Mouse (Mus musculus) common myeloid progenitor, adult 5-6 weeks (primary cell): Measurements from ENCODE around the gene Ubald2. TPM values are rescaled to one million over a fixed set of nuclear protein-coding genes. Genes with fewer than 3 reads are reported as not detected.

Experiments used
- ATAC-seq: replicated peaks from 2 replicates; pipeline ENCODE4 v1.8.0; 2016; ENCODE audit warnings: low read depth, mild to moderate bottlenecking, moderate TSS enrichment, inconsistent platforms; ENCODE audit not compliant: poor library complexity, severe bottlenecking
- total RNA-seq: library from RNA; stranded (forward); fragments of 200-1000, 187-1606 nt; gene quantifications from 2 replicates; pipeline ENCODE4 v1.2.3, GENCODE M21; 2017

Gene Ubald2
- total RNA-seq, 1 experiment from 2014 or later = 60.7 TPM

DNA sequence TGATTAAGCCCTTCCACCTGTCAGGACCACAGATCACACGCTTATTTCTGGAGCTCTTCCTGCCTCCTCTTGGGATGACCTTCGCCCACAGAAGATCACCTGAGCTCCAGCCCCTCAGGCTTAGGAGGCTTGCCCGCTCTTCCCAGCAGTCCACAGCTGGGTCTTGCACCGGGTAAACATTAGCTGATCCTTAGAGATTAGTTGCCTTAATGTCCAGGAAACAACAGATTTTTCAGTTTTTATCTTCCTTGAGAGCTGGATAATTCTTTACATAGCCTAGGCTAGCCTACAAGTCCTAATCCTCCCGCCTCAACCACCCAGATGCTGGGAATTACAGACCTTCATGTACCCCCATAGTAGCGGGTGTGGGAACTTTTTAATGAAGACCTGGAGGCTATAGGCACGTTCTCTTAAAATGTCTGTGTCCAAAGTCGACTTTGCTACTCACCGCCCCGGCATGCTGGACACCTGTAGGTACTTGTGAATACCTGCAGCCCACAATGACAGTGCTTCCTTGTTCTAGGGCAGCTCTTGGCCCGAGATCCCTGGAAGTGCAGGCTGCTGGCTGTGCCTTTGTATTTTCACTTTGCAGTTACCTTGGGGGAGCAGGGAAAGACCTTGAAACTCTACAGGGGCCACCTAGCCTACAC, 2.3 kb upstream of the Ubald2 start:
- no peak for ATAC-seq

DNA sequence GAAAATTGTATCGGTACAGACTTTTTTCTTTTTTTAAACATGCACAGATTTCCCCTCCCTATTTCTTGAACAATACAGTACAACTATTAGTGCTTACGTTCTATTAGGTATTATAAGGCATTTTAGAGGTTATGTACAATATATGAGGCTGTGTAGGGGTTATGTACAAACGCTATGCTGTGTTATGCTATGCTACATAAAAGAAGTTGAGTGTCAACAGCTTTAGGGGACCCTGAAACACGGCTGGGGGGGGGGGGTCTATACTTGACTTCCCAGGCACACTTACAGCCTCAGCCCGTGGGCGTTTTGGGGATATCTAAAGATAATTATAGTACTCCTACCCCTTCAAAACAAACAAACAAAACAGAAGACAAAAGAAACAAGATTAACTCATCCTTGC, 1.8 kb upstream of the Ubald2 start:
- ATAC-seq = no peak

DNA sequence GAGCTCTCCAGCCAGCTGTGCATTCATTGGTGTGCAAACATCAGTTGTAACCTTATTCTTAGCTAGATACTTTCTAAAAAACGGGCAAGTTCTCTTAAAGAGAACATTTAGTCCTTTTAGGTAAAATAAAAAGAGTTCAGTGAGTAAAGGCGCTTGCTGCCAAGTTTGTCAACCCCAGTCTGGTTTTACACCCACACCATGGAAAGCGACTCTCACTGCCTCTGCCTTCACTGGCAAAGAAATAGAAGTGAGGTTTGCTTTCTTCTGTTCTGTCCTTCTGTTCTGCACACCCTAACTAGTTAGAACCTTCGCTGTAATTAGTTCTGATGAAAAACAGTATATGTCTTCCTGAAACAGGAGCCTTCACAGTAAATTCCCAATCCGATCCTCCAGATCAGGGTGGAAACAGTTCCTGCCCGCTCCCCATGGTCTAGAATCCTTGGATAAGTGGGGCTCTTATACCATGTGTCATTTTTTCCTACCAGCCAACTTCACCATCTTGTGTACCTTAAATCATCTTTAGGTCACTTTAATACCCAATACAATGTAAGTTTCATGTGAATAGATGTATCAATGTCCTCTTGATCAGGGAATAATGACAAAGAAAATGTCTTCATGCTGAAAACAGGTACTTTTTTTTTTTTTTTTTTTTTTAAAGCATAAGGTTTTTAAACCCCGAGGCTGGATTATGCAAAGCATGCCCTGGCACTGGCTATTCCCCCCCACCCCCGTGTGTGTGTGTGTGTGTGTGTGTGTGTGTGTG, 1.1 kb upstream of the Ubald2 start:
- no peak for ATAC-seq

DNA sequence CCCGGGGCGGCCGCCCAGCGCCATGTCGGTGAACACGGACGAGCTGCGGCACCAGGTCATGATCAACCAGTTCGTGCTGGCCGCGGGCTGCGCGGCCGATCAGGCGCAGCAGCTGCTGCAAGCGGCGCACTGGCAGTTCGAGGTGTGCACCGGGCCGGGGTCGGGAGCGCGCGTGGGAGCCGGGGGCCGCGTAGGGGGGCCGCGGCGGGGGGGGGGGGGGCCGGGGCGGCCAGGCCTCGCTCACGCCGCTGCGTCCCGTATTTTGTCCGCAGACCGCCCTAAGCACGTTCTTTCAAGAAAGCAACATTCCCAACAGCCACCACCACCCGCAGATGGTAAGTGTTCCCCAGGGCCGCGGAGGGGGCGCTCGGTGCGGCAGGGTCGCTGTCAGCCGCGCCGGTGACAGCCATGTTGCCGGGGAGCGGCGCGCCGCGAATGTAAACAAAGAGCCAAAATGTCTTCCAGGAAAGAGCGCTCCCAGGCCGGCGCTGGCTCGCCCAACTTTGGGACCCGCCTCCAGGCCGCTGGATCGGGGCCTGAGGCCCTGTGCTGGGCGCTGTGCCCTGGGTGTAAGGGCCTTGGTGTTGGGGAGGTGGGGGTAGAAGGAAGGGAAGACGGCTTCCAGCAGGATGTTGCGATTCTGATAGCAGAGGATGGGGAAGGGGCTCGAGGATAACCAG, 533 bp downstream of the Ubald2 start:
- no peak for ATAC-seq

DNA sequence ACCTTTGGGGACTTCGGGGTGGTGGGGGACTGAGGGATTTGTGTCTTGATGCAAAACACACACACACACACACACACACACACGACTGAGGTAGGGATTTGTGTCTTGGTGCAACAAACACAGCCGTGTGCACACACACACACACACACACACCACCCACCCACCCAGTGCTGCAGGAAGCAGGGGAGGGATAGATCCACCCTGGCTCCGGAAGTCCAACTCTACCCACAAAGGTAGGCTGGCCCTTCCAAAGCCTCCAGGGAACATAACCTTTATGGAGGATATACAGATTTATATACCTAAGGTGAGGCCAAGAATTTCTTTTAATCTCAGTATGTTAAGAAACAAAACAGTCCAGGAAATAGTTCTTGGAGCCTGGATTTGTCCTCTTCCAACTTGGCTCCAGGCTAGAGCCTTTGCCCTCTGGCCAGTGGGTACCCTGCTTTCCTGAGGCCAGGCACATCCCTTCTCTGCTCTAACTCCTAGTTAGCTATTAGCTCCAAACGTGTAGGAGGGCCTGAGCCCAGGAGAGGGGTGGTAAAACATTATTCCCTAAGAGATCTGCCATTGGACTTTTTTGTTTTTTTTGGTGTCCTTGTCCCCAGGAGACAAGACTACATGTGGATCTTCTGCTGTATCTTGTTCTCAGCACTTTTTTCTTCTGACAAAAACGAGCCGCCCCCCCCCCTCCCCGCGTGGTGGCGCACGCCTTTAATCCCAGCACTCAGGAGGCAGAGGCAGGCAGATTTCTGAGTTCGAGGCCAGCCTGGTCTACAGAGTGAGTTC, 1.3 kb downstream of the Ubald2 start:
- no peak for ATAC-seq

DNA sequence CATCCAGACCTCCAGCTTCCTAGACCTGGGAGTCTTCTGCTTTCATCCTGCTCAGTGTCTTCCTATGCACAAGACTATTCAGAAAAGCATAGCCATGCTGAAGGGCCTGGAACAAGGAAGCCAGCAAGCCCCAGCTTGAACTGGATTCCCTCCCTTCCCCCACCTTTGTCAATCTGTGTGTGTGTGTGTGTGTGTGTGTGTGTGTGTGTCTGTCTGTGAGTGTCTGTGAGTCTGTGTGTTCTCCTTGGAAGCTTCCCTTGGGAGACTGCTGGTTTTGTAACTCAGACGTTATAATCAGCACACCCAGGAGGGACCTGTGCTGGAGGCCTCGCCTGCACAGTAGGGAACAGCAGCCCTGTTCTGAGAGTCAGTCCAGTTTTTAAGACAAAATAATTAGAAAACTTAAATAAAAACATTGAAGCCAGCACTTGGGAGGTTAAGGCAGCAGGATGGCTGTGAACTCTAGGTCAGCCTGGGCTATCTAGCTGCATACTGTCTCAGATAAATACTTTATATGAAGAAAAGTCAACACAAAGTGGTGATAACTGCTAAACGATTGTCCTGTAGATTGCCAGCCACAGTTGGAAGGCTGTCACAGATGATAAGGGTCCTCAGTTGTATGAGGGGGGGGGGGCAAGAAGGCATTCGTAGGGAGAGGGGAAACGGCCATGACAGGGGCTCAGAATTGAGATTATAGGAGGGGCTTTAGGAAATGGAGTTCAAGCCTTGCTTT, 2.3 kb downstream of the Ubald2 start:
- no peak for ATAC-seq

DNA sequence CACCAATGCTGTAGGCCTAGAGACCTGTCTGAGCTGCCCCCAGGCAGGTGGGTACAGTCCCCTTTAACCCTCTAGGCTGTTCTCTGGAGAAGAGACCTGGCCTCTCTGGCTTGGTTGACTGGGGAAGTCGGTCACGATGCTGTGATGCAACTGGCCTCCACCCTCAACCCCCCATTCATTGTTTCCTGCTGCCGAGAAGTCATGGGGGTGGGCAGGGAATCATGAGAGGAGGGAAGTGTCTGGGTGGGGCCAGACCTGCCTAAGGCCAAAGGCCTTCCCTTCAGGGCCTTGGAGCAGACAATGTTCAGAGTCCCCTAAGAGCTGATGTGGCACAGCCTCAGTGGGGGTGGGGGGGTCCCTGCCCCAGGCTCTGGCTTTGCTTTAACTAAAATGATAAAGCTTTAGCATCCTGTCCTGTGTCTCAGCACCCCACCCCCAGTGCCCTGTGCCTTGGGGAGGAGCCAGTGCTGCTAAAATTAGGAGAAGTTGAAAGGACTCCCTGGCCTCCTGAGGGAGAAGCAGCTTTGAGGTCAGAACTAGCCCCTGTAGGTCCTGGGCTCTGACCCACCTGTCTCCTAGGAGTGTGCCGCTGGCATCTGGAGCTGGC, 2.9 kb downstream of the Ubald2 start:
- ATAC-seq = peak; percentile 33

DNA sequence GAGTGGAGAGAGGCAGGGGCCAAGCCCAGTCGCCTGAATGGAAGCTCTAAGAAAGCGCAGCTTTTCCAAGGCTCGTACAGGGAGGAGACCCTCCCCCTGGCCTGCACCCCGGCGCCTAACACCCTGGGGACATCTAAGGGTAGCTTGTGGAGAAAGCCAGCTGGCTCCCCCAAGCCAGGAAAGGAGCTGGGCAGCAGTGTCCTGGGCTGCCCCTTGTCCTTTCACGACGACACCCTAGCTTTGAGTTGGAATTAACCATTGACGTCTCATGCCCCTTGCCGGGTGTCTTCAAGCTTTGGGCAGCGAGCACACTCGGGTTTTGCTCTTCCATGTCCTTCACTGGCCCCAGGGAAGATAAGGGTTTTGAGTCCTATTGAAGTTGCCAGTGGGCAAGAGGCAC, 3.6 kb downstream of the Ubald2 start:
- no peak for ATAC-seq

DNA sequence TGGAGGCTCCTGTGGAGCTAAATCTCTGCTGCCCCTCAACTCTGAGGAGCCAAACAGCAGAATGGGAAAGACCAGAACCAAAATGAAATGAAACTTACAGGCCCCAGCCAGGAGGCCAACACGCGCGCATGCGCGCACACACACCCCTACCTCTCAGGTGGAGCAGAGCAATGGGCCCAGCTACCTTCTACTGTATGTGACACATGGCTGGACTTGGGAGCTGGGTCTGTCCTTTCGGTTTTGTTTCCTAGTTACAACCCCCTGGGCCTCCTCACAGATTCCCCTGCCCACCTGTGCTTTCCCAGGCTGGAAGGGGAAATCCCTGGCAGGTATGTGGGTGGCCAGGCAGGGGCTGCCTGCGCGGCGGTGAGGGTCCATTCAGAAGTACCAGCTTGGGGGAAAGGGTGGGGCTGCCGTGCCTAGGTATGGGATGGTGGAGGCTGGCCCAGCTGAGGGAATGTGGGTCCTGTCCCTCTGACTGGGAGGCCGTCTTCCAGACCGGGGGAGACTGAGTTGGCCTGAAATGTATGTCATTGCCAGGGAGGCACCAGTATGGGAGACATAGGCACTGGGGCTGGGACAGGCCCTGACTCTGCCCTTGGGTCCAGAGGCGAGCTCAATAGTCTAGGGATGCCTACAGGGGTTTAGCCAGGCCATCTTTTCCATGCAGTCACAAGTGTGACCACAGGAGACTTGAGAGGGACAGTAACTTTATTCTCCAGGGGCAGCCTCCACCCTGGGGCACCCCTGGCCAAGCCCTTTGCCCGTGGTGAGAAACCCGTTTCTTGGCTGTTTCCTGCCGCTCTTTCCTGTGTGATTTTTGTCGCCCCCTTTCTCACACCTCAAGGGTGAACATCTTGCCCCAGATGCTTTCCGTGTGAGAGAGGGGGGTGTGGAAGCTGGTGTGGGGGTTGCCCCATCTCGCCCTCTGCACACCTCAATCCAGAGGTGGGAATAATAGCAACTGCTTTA, 5.7 kb downstream of the Ubald2 start:
- ATAC-seq = 0 out of 2 replicates have a peak, but pooled peaks have one; percentile 17

DNA sequence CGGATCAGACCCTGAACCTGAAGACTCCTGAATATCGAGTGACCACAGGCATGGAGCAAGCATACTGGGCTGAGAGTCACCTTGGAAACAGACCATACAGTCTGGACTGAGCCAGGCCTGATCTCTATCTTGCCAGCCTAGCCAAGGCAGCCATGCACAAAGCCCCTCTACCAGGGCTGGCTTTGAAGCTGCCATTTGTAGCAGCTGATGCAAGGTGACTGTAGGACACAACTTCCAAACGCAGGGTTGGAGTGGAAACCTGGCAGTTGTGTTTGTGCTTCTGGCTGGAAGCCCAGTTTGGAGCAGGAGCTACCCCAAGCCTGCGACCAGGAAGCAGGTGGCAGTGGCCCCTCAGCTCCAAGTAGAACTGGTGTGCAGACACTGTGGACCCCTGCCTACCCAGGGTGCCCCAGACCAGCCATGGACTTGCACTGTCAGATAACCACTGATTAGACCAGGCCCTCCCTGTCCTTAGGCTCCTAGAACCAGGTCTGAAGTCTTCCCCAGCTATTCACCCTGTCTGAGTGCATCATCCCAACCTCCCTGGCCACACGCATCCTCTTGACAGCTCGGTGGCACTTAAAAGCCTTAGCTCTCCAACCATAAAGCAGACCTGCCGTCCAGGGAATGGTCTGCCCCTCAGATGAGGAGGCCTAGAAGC, 6.6 kb downstream of the Ubald2 start:
- ATAC-seq = no peak

DNA sequence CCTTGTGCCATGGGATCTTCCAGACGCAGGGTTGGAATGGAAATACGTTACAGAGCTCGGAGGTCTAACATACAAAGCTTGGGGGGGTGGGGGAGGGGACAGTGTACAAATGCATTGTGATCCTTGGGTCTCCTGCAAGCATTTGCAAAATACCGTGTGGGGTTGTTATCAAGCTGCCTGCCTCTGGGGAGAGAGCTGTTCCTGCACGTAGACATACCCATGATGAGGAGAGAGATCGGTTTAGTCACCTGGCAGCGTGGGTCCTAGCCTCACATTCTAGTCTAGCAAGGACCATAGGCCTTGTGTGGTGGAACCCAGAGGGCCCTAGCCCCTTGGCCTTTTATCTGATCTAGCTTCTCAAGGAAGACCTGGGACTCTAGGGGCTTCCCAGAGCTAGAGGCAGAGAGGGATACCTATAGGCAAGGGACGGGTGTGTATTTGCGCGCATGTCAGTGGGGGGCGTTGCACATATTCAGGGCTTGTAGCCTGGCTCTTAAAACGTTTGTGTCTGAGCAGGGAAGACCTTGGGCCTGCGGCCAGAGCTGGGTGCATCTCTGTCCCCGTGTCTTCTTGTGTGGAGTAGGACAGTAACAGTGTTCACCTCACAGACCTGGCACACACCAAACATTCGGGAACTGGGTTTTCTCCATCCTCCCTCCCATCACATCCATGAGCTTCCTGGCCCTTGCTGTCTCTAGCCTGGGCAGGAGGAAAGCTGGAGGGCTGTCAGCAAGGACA, 8.4 kb downstream of the Ubald2 start:
- no peak for ATAC-seq

DNA sequence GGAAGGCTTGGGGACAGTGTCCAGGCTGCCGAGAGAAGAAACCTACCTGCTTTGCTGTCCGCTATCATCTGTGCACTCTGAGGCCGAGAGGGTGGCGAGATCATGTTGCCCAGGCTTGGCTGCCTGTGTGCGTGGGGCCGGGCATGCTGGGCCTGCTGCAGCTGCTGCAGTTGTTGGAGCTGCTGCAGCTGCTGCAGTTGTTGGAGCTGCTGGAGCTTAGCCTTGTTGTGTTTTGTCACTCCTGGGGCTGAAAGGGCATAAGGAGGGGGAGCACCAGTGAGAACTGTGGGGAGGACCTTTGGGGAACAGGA, 8.9 kb downstream of the Ubald2 start:
- ATAC-seq = no peak

DNA sequence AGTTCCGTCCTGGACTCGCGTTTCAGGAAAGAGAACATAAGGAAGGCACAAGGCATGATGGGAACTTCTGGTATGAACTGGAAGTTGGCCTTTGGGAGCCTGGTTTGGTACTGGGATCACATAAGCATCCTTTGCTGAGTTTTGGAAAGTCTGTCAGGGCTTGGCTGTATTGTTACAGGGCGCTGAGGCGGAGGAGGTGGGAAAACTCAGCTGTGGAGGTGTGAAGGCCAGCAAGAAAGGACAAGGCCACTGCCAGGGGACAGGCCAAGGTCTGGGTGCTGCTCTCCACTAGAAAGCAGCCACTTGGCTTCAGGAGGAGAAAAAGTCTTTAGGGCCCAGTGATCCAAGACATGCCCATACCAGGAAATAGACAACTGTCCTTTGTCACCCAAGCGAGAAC, 9.4 kb downstream of the Ubald2 start:
- no peak for ATAC-seq

DNA sequence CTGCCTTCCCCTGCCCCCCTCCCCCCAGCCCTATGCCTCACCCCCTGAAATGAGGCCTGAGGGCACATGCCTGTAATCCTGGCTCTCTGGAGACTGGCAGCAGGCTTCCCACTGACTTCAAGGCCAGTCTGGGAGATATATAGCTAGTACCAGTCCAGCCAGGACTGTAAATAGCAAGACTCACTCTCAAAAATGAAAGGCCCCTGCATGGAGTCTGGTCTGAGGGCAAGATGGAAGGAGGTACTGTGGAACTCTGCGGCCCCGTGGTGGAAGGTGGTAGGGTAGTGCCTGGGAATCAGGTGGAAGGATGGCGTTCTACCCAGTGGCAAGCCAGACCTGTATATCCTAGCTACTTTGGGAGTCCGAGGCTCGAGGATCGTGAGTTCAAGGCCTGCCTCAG, 10.0 kb downstream of the Ubald2 start:
- ATAC-seq = no peak

DNA sequence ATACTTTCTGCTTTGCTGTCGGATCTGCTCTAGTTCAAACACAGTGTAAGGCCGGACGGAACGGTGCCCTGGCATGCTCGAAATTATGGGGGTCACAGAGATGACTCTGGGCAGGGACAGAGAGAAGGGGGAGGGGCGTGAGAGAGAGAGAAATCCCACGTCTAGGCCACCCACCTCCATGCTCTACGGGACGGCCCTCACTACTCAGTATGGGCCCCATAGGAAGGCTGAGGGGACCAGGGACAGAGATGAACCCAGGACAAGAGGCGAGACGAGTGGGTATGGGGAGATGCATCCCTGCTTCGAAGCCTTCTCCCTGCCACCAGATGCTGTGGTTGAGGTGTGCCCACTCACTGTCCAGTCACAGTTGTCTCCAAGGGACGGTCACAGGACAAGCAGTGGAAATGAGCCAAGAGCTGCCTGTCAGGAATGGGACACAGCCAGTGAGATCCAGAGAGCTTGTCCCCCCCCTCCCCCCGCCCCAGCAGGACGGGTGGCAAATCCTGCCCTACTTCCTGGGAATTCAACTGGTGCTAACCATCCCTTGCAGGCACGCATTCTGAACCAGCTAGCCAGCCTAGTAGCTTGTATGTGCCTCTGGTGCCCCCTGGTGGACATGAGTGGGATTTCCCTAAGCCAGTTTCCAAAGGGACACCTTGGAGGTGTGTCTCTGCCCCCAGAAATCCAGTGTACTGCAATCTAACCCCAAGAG, 11.9 kb downstream of the Ubald2 start:
- ATAC-seq = peak; percentile 80

DNA sequence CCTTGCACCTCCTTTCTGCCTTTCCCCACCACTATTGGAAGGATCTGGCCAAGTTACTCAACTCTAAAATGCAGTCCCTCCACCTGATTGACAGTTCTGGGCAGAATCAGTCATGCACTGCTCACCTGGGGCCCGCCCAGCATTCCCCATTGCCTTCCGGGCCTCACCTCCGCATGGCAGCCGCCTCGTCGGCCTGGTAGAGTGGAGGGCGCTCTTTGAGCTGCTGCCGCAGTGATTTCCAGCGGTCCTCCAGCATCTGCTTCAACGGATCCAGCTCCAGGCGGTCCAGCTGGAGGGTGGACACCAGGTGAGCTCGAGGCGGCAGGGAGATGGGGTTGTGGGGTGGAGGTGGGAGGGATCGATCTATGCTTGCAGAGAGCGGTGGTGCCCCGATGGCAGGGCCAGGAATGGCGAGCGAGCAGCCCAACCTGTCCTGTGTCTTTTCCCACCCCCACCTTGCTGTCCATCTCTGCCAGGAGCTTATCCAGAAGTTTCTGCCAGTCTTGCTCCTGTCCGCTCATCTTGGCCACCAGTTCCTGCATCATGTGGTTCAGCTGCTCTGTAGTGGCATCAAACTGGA, 12.5 kb downstream of the Ubald2 start:
- ATAC-seq = no peak
